ENCODE assay signal across 8 mouse cellular contexts in genomic region chr6:145830117-145830516, GRCm38 (mm10). TPM values are rescaled to one million over a fixed set of nuclear protein-coding genes. Genes with fewer than 3 reads are reported as not detected.
A peak's percentile ranks its signal among the peaks of the same experiment; 100 is the strongest.
DNase-seq lines count a peak whose midpoint lies in the region; ATAC-seq lines count a peak whose summit lies in the region.

No protein-coding gene starts in this region.

- no peaks in the 10 kb centered on the region for H3K4me1 ChIP-seq in intestine, embryonic 14.5 days (replicated peaks; ENCODE audit: control insufficient read depth, insufficient read depth, low read length)
- no peaks in the 10 kb centered on the region for H3K4me1 ChIP-seq in midbrain, embryonic 16.5 days (ENCODE audit: control insufficient read depth, insufficient read depth, low read length)

- intact Hi-C loops in gastrocnemius, postnatal 14 days (cut with DNase I; ENCODE audit: low total_unique reads): loop anchor here (5.0 to 10.0 kb wide), 2 partner anchors 442 to 585 kb away; no protein-coding TSS in a partner anchor
- intact Hi-C loops in left cerebral cortex, postnatal 25 days (cut with DNase I): loop anchor here (1.0 to 5.0 kb wide), 3 partner anchors 332 to 582 kb away; no protein-coding TSS in a partner anchor

- ATAC-seq in intestine, embryonic 14.5 days (replicated peaks; ENCODE audit: low FRiP score, low TSS enrichment, low read depth): peak; percentile 69; the same call in 1 of the 2 replicates
- peak; percentile 54; the same call in 1 of the 2 replicates for ATAC-seq in midbrain, embryonic 16.5 days

- no peaks in the 10 kb centered on the region for H3K27me3 ChIP-seq in intestine, embryonic 14.5 days (replicated peaks; ENCODE audit: control insufficient read depth, insufficient read depth, low read length)
- no peaks in the 10 kb centered on the region for H3K27me3 ChIP-seq in midbrain, embryonic 16.5 days (ENCODE audit: control insufficient read depth, insufficient read depth, low read depth, low read length)

- no peak overlapping the region for H3K4me3 ChIP-seq in intestine, embryonic 14.5 days (ENCODE audit: low read depth, low read length)
- no peak overlapping the region for H3K4me3 ChIP-seq in midbrain, embryonic 16.5 days (ENCODE audit: low read depth, low read length)

- H3K4me2 ChIP-seq in intestine, embryonic 14.5 days (ENCODE audit: low read length): no peak overlapping the region
- 0 out of 2 replicates have a peak overlapping the region, but pooled peaks have one; percentile 13 for H3K4me2 ChIP-seq in midbrain, embryonic 16.5 days (ENCODE audit: low read length)

- no peak overlapping the region for H3K27ac ChIP-seq in intestine, embryonic 14.5 days (ENCODE audit: low read depth)
- H3K27ac ChIP-seq in midbrain, embryonic 16.5 days (ENCODE audit: low read length): no peak overlapping the region

- WGBS in intestine, embryonic 14.5 days: 13% methylated on average over 8 of the region's 8 CpGs
- WGBS in midbrain, embryonic 16.5 days: 18% methylated on average over 8 of the region's 8 CpGs

- no peaks in the 10 kb centered on the region; the same call in 1 of the 2 replicates for H3K9me3 ChIP-seq in intestine, embryonic 14.5 days (ENCODE audit: control insufficient read depth, low read length)
- no peaks in the 10 kb centered on the region for H3K9me3 ChIP-seq in midbrain, embryonic 16.5 days (replicated peaks; ENCODE audit: control insufficient read depth, low read length, poor library complexity, severe bottlenecking)

- peak; percentile 43 for DNase-seq in ovary, adult 18-20 months (ENCODE audit: low spot score)
- DNase-seq in ovary, postnatal 10 days (ENCODE audit: low spot score): no peak
- DNase-seq in cerebellum, postnatal 4 days (ENCODE audit: low spot score in 2 of 2): peak; percentile 52 to 70
- peak; percentile 72 for DNase-seq in gastrocnemius, postnatal 14 days
- DNase-seq in intestine, embryonic 14.5 days (ENCODE audit: low spot score): peak; percentile 75
- peak; percentile 67 to 76 for DNase-seq in left cerebral cortex, postnatal 25 days (ENCODE audit: low spot score in 2 of 2)
- peak; percentile 58 to 81 for DNase-seq in spleen, postnatal 4 days (ENCODE audit: low spot score in 2 of 2)

- no peaks in the 10 kb centered on the region; the same call in 1 of the 2 replicates for H3K36me3 ChIP-seq in intestine, embryonic 14.5 days (ENCODE audit: control insufficient read depth, insufficient read depth, low read length)
- no peaks in the 10 kb centered on the region for H3K36me3 ChIP-seq in midbrain, embryonic 16.5 days (ENCODE audit: control insufficient read depth, insufficient read depth, low read length)

- H3K9ac ChIP-seq in intestine, embryonic 14.5 days (ENCODE audit: low read length): no peak overlapping the region
- no peak overlapping the region for H3K9ac ChIP-seq in midbrain, embryonic 16.5 days (ENCODE audit: low read depth, low read length)

RNA-seq across cellular contexts. Expression of gene Bhlhe41, which starts 35.2 kb away (rescaled TPM):
- 10 to 100 TPM; 29.8 to 41.7 TPM for total RNA-seq in gastrocnemius, postnatal 14 days (2021)
- polyA plus RNA-seq in intestine, embryonic 14.5 days (2014; fragmentation: Nextera tagmentation; extraction: Ambion mirVana): 1.1 and 1.3 TPM in 2 replicates
- 10 to 100 TPM; 20.6 to 30.6 TPM for total RNA-seq in left cerebral cortex, postnatal 25 days (2021)
- 8.9 and 9.7 TPM in 2 replicates for polyA plus RNA-seq in midbrain, embryonic 16.5 days (2015; fragmentation: Nextera tagmentation; extraction: Ambion mirVana)
